Mouse (Mus musculus) kidney, embryonic 15.5 days (tissue): ENCODE data around the gene Emx1. TPM values are rescaled to one million over a fixed set of nuclear protein-coding genes. Genes with fewer than 3 reads are reported as not detected.
A peak's percentile ranks its signal among the peaks of the same experiment; 100 is the strongest.
"Not testable (repeated sequence)": the region's sequence is repeated elsewhere in the genome, so short reads cannot be mapped to it uniquely, and the experiment has no call there.

ENCODE experiments used
- ATAC-seq: fragments of 200-750 bp; cut with Nextera tagmentation; replicated peaks from 2 replicates; pipeline ENCODE4 v1.8.0; 2017; ENCODE audit warnings: moderate TSS enrichment; ENCODE audit not compliant: low FRiP score
- H3K27ac ChIP-seq: fragments of 300-500 bp; sonication (generic); 2 replicates; pipeline ENCODE4 v1.5.1; 2015; ENCODE audit warnings: mild to moderate bottlenecking, inconsistent platforms
- H3K27me3 ChIP-seq: fragments of 300-500 bp; sonication (generic); 2 replicates; pipeline ENCODE4 v1.6.1; 2015; ENCODE audit warnings: inconsistent platforms
- H3K36me3 ChIP-seq: fragments of 300-500 bp; sonication (generic); 2 replicates; pipeline ENCODE4 v1.6.1; 2015; ENCODE audit warnings: inconsistent platforms
- H3K4me1 ChIP-seq: fragments of 300-500 bp; sonication (generic); 2 replicates; pipeline ENCODE4 v1.6.1; 2015; ENCODE audit warnings: inconsistent platforms
- H3K4me2 ChIP-seq: fragments of 300-500 bp; sonication (generic); 2 replicates; pipeline ENCODE4 v1.6.1; 2015; ENCODE audit warnings: moderate library complexity, mild to moderate bottlenecking, inconsistent platforms
- H3K4me3 ChIP-seq: fragments of 300-500 bp; sonication (generic); replicated peaks from 2 replicates; pipeline ENCODE4 v1.5.1; 2015; ENCODE audit warnings: mild to moderate bottlenecking, inconsistent platforms
- H3K9ac ChIP-seq: fragments of 300-500 bp; sonication (generic); 2 replicates; pipeline ENCODE4 v1.6.1; 2015; ENCODE audit warnings: mild to moderate bottlenecking, inconsistent platforms
- H3K9me3 ChIP-seq: fragments of 300-500 bp; sonication (generic); replicated peaks from 2 replicates; pipeline ENCODE4 v1.6.1; 2016; ENCODE audit warnings: inconsistent platforms
- WGBS: fragments of 180-500 bp; shearing (Covaris S2); methylation state at CpG from one replicate; pipeline ENCODE4 v1.1.7; 2015; ENCODE audit warnings: mixed read lengths; 5-methylcytosine and 5-hydroxymethylcytosine counted together
- polyA plus RNA-seq: library from polyadenylated mRNA; unstranded; fragments of >200 nt; fragmentation: Nextera tagmentation; extraction: Ambion mirVana; gene quantifications from 2 replicates; pipeline ENCODE4 v1.2.1, GENCODE M21; 2015

Gene Emx1
- polyA plus RNA-seq = 12.1 and 12.9 TPM in 2 replicates

- Histone ChIP-seq H3K4me1 (peaks cover 49% of the 10 kb centered on the region), H3K27ac (no peak within 1 kb of the TSS), H3K4me2 (peak within 1 kb of the TSS; percentile 82), H3K27me3 (peaks cover 92% of the 10 kb centered on the region), H3K9ac (peak within 1 kb of the TSS; percentile 52), H3K36me3 (no peaks in the 10 kb centered on the region), H3K9me3 (no peaks in the 10 kb centered on the region), H3K4me3 (peak within 1 kb of the TSS; percentile 48)
- peak; percentile 79 for ATAC-seq
- WGBS = under 1% methylated on average over 81 of the region's 81 CpGs
These were observed at the start of gene Emx1 for GRCm38 (mm10) chr6:85187340-85188211. Gene Emx1, plus strand, starts transcription at chr6:85187438.

GRCm38 (mm10) chr6:85139534-85139933, 47.7 kb upstream of the Emx1 start:
- H3K27me3 ChIP-seq = no peaks in the 10 kb centered on the region
- no peak overlapping the region for H3K27ac ChIP-seq
- no peaks in the 10 kb centered on the region for H3K9me3 ChIP-seq
- 89% methylated on average over 2 of the region's 2 CpGs for WGBS
- H3K9ac ChIP-seq = no peak overlapping the region
- peaks cover 6% of the 10 kb centered on the region for H3K4me1 ChIP-seq
- no peak for ATAC-seq
- no peak overlapping the region for H3K4me2 ChIP-seq
- peaks cover 3% of the 10 kb centered on the region; the same call in 1 of the 2 replicates for H3K36me3 ChIP-seq
- no peak overlapping the region for H3K4me3 ChIP-seq

GRCm38 (mm10) chr6:85141013-85141412, 46.2 kb upstream of the Emx1 start:
- not testable (repeated sequence) for H3K36me3 ChIP-seq, H3K4me1 ChIP-seq, H3K4me2 ChIP-seq, ATAC-seq, H3K27ac ChIP-seq, H3K27me3 ChIP-seq, H3K9ac ChIP-seq, H3K9me3 ChIP-seq, H3K4me3 ChIP-seq
- 6% methylated on average over 7 of the region's 7 CpGs for WGBS

- Histone ChIP-seq H3K27me3 (peaks cover 10% of the 10 kb centered on the region), H3K4me3 (no peak overlapping the region), H3K9me3 (no peaks in the 10 kb centered on the region), H3K36me3 (no peaks in the 10 kb centered on the region), H3K4me2 (no peak overlapping the region), H3K27ac (no peak overlapping the region), H3K9ac (no peak overlapping the region), H3K4me1 (no peaks in the 10 kb centered on the region)
- 69% methylated on average over 3 of the region's 3 CpGs for WGBS
- ATAC-seq = no peak
These were observed 42.8 kb upstream of the Emx1 start for GRCm38 (mm10) chr6:85144466-85144865.

- no peak overlapping the region for H3K4me3 ChIP-seq
- 45% methylated on average over 3 of the region's 3 CpGs for WGBS
- H3K27me3 ChIP-seq = peaks cover 10% of the 10 kb centered on the region
- no peak for ATAC-seq
- no peaks in the 10 kb centered on the region for H3K36me3 ChIP-seq
- no peak overlapping the region for H3K9ac ChIP-seq
- H3K27ac ChIP-seq = no peak overlapping the region
- no peaks in the 10 kb centered on the region for H3K4me1 ChIP-seq
- H3K9me3 ChIP-seq = no peaks in the 10 kb centered on the region
- H3K4me2 ChIP-seq = no peak overlapping the region
These were observed 39.6 kb upstream of the Emx1 start for GRCm38 (mm10) chr6:85147636-85148035.

GRCm38 (mm10) chr6:85150386-85150785, 36.9 kb upstream of the Emx1 start:
- no peaks in the 10 kb centered on the region for H3K9me3 ChIP-seq
- H3K4me1 ChIP-seq = peaks cover 15% of the 10 kb centered on the region
- ATAC-seq = no peak
- no peak overlapping the region for H3K27ac ChIP-seq
- no peaks in the 10 kb centered on the region for H3K36me3 ChIP-seq
- 84% methylated on average over 3 of the region's 3 CpGs for WGBS
- no peak overlapping the region for H3K4me2 ChIP-seq
- H3K27me3 ChIP-seq = peaks cover 10% of the 10 kb centered on the region
- H3K4me3 ChIP-seq = no peak overlapping the region
- H3K9ac ChIP-seq = no peak overlapping the region

GRCm38 (mm10) chr6:85153970-85154540, 33.2 kb upstream of the Emx1 start:
- H3K4me1 ChIP-seq = peaks cover 15% of the 10 kb centered on the region
- no peak overlapping the region for H3K4me2 ChIP-seq
- 15% methylated on average over 9 of the region's 9 CpGs for WGBS
- no peaks in the 10 kb centered on the region for H3K27me3 ChIP-seq
- no peak overlapping the region for H3K27ac ChIP-seq
- peak; percentile 60 for ATAC-seq
- no peak overlapping the region for H3K9ac ChIP-seq
- no peaks in the 10 kb centered on the region for H3K9me3 ChIP-seq
- no peak overlapping the region for H3K4me3 ChIP-seq
- no peaks in the 10 kb centered on the region for H3K36me3 ChIP-seq

- Histone ChIP-seq H3K9ac (peak overlapping the region; percentile 66), H3K4me2 (peak overlapping the region; percentile 88), H3K27ac (peak overlapping the region; percentile 10; the same call in 1 of the 2 replicates), H3K9me3 (no peaks in the 10 kb centered on the region), H3K36me3 (no peaks in the 10 kb centered on the region), H3K4me1 (peaks cover 15% of the 10 kb centered on the region), H3K27me3 (no peaks in the 10 kb centered on the region), H3K4me3 (peak overlapping the region; percentile 53)
- 1% methylated on average over 34 of the region's 34 CpGs for WGBS
- peak; percentile 78 for ATAC-seq
These were observed 32.2 kb upstream of the Emx1 start for GRCm38 (mm10) chr6:85154861-85155528.

- peaks cover 15% of the 10 kb centered on the region for H3K4me1 ChIP-seq
- 71% methylated on average over 2 of the region's 2 CpGs for WGBS
- H3K4me3 ChIP-seq, H3K4me2 ChIP-seq, H3K27ac ChIP-seq, H3K9ac ChIP-seq, H3K9me3 ChIP-seq, ATAC-seq, H3K27me3 ChIP-seq, H3K36me3 ChIP-seq: not testable (repeated sequence)
These were observed 30.7 kb upstream of the Emx1 start for GRCm38 (mm10) chr6:85156551-85156950.

- H3K9ac ChIP-seq, H3K27ac ChIP-seq, H3K9me3 ChIP-seq, ATAC-seq, H3K4me2 ChIP-seq, H3K4me3 ChIP-seq, H3K27me3 ChIP-seq, H3K36me3 ChIP-seq: not testable (repeated sequence)
- WGBS = 80% methylated on average over 4 of the region's 4 CpGs
- peaks cover 15% of the 10 kb centered on the region for H3K4me1 ChIP-seq
These were observed 29.0 kb upstream of the Emx1 start for GRCm38 (mm10) chr6:85158040-85158804.

GRCm38 (mm10) chr6:85159092-85159760, 28.0 kb upstream of the Emx1 start:
- not testable (repeated sequence) for H3K9me3 ChIP-seq, H3K27me3 ChIP-seq, H3K27ac ChIP-seq, H3K36me3 ChIP-seq, H3K4me2 ChIP-seq, H3K9ac ChIP-seq, H3K4me3 ChIP-seq
- peaks cover 11% of the 10 kb centered on the region for H3K4me1 ChIP-seq
- 21% methylated on average over 6 of the region's 6 CpGs for WGBS
- ATAC-seq = peak; percentile 30; the same call in 1 of the 2 replicates
